Mouse (Mus musculus): ENCODE data around the gene Hdac9.

GRCm38 (mm10) chr12:34221014-34221413 is 695.9 kb downstream of the Hdac9 start:
- TF ChIP-seq TAL1 (IDR thresholded peaks at IDR 0.05; ENCODE audit: low read length) (no peak), CTCF (IDR thresholded peaks at IDR 0.05 in 2 of 3, conservative IDR thresholded peaks at IDR 0.05 in 1 of 3; ENCODE audit: control insufficient read depth in 1 of 3, insufficient read depth in 1 of 3, low read depth in 2 of 3, low read length in 3 of 3, poor library complexity in 1 of 3, severe bottlenecking in 1 of 3) (no peak), CHD1 (IDR thresholded peaks at IDR 0.05; ENCODE audit: low read depth, low read length) (no peak), POLR2A (IDR thresholded peaks at IDR 0.05; ENCODE audit: control insufficient read depth in 1 of 2, insufficient read depth in 1 of 2, low read depth in 1 of 2, low read length in 2 of 2, poor library complexity in 1 of 2) (no peak), HCFC1 (IDR thresholded peaks at IDR 0.05; ENCODE audit: low read depth, low read length) (no peak), GABPA (IDR thresholded peaks at IDR 0.05; ENCODE audit: low read depth, low read length) (no peak), E2F4 (IDR thresholded peaks at IDR 0.05; ENCODE audit: borderline replicate concordance, low read depth, low read length) (no peak)
